Mouse (Mus musculus) limb, embryonic 14.5 days (tissue): ENCODE measurements around the gene Agps. TPM values are rescaled to one million over a fixed set of nuclear protein-coding genes. Genes with fewer than 3 reads are reported as not detected.

Experiments
- ATAC-seq: fragments of 200-750 bp; cut with Nextera tagmentation; 2 replicates; pipeline ENCODE4 v1.8.0; 2017; ENCODE audit warnings: low read depth, moderate number of reproducible peaks, moderate TSS enrichment; ENCODE audit not compliant: low FRiP score
- DNase-seq: peaks from one replicate; pipeline ENCODE4 v3.0.0-alpha.2; 2015; ENCODE audit warnings: low spot score
- H3K27ac ChIP-seq: fragments of 300-500 bp; sonication (generic); replicated peaks from 2 replicates; pipeline ENCODE4 v1.5.1; 2014; ENCODE audit warnings: low read depth, mild to moderate bottlenecking, low read length, moderate library complexity, mixed read lengths
- H3K27me3 ChIP-seq: fragments of 300-500 bp; sonication (generic); 2 replicates; pipeline ENCODE4 v1.6.1; 2014; ENCODE audit warnings: low read length, mixed read lengths; ENCODE audit not compliant: control insufficient read depth, insufficient read depth
- H3K36me3 ChIP-seq: fragments of 300-500 bp; sonication (generic); 2 replicates; pipeline ENCODE4 v1.6.1; 2014; ENCODE audit warnings: mild to moderate bottlenecking, low read length, moderate library complexity, mixed read lengths; ENCODE audit not compliant: control insufficient read depth, insufficient read depth
- H3K4me1 ChIP-seq: fragments of 300-500 bp; sonication (generic); 2 replicates; pipeline ENCODE4 v1.6.1; 2014; ENCODE audit warnings: antibody characterized with exemption, low read length, mixed read lengths; ENCODE audit not compliant: control insufficient read depth, insufficient read depth
- H3K4me2 ChIP-seq: fragments of 300-500 bp; sonication (generic); replicated peaks from 2 replicates; pipeline ENCODE4 v1.6.1; 2014; ENCODE audit warnings: low read depth, mild to moderate bottlenecking, low read length, moderate library complexity; ENCODE audit not compliant: severe bottlenecking
- H3K4me3 ChIP-seq: fragments of 300-500 bp; sonication (generic); replicated peaks from 2 replicates; pipeline ENCODE4 v1.5.1; 2014; ENCODE audit warnings: low read length
- H3K9ac ChIP-seq: fragments of 300-500 bp; sonication (generic); 2 replicates; pipeline ENCODE4 v1.6.1; 2014; ENCODE audit warnings: mild to moderate bottlenecking, low read depth, low read length, moderate library complexity; ENCODE audit not compliant: severe bottlenecking
- H3K9me3 ChIP-seq: fragments of 300-500 bp; sonication (generic); 2 replicates; pipeline ENCODE4 v1.6.1; 2016; ENCODE audit warnings: low read length; ENCODE audit not compliant: control insufficient read depth
- POLR2A ChIP-seq: fragments of 200-500 bp; IDR thresholded peaks from 2 replicates; pipeline ENCODE4 v1.8.0; 2012; ENCODE audit warnings: inconsistent platforms, mild to moderate bottlenecking, moderate library complexity, borderline replicate concordance; ENCODE audit not compliant: insufficient read depth, insufficient read length; ENCODE audit errors: extremely low read depth
- WGBS: fragments of 180-500 bp; shearing (Covaris S2); extraction: QIAGEN DNeasy Blood & Tissue Kit; methylation state at CpG from one replicate; pipeline ENCODE4 v1.1.7; 2014; 5-methylcytosine and 5-hydroxymethylcytosine counted together
- polyA plus RNA-seq, 2 experiments: library from polyadenylated mRNA; depleted of rRNA in 1 of 2; stranded (reverse) in 1 of 2; unstranded in 1 of 2; fragments of >200 nt; fragmentation: Nextera tagmentation in 1 of 2; extraction: Ambion mirVana in 1 of 2; gene quantifications; 2 replicates each; pipeline versions ENCODE4 v1.2.1 to v1.2.3; 2012 to 2014

Gene Agps
- polyA plus RNA-seq, 2 experiments, result 17.0 to 27.5 TPM

DNA sequence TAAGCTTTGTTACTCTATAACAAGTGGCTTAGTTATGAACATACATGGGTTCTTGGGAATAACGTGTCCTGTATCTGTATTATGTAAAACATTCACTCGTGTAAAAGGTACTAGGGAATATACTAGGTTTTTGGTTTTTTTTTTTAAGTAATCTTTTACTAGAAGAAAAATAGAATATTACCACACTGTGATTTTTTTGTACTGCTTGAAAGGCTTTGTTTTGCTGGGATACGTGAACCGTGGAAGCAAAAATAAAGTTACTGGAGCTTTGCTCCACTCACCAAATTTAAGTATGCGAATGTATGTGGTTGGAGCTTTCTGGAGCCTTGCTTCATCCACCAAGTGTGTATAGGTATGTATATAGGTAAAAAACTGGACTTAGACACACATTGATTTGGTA, 24.5 kb upstream of the Agps start:
- Histone ChIP-seq H3K4me2 (no peak overlapping the region), H3K4me1 (no peaks in the 10 kb centered on the region), H3K9me3 (no peaks in the 10 kb centered on the region), H3K27me3 (no peaks in the 10 kb centered on the region), H3K4me3 (no peak overlapping the region), H3K27ac (no peak overlapping the region), H3K9ac (no peak overlapping the region), H3K36me3 (no peaks in the 10 kb centered on the region)
- no peak for DNase-seq
- WGBS, result 95% methylated on average over 5 of the region's 5 CpGs
- TF ChIP-seq POLR2A, result no peak
- ATAC-seq, result no peak

GRCm38 (mm10) chr2:75814880-75815279, 17.1 kb upstream of the Agps start:
- DNase-seq (no peak), ATAC-seq (no peak)
- Histone ChIP-seq H3K9ac (no peak overlapping the region), H3K36me3 (no peaks in the 10 kb centered on the region), H3K4me1 (no peaks in the 10 kb centered on the region), H3K27me3 (no peaks in the 10 kb centered on the region), H3K27ac (no peak overlapping the region), H3K9me3 (no peaks in the 10 kb centered on the region), H3K4me3 (no peak overlapping the region), H3K4me2 (no peak overlapping the region)
- no peak for TF ChIP-seq POLR2A
- WGBS, result 43% methylated on average over 13 of the region's 13 CpGs

- no peaks in the 10 kb centered on the region for H3K9me3 ChIP-seq
- ATAC-seq, result no peak
- WGBS, result 69% methylated on average over 8 of the region's 8 CpGs
Measured at GRCm38 (mm10) chr2:75815521-75815920, 16.5 kb upstream of the Agps start.

DNA sequence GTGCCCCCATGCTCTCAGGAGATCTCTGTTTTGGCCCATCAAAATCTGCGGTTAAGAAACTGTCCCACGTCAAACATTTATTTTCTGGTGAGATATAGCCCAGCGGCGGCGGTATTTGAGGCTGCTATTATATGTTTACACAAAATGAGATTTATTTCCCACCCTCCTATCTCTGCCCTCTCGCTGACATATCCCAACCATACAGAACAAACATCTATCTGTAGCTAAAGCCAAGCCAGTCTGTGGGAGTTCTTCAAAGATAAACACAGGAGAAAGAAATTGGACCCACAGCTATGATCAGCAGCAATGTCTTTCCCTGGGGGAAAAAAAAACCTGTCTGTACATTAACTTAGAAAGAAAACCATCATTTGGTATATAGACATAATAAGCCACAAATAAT, 15.3 kb upstream of the Agps start:
- no peaks in the 10 kb centered on the region for H3K9me3 ChIP-seq
- ATAC-seq (no peak), DNase-seq (no peak)
- H3K4me3 ChIP-seq, result no peak overlapping the region
- no peak for TF ChIP-seq POLR2A
- no peak overlapping the region for H3K4me2 ChIP-seq
- no peak overlapping the region for H3K27ac ChIP-seq
- H3K36me3 ChIP-seq, result no peaks in the 10 kb centered on the region
- H3K9ac ChIP-seq, result no peak overlapping the region
- H3K4me1 ChIP-seq, result no peaks in the 10 kb centered on the region
- 85% methylated on average over 6 of the region's 6 CpGs for WGBS
- H3K27me3 ChIP-seq, result no peaks in the 10 kb centered on the region

More at GRCm38 (mm10) chr2:75815521-75815920, 16.5 kb upstream of the Agps start:
- Histone ChIP-seq H3K4me2 (no peak overlapping the region), H3K36me3 (no peaks in the 10 kb centered on the region), H3K4me1 (no peaks in the 10 kb centered on the region), H3K4me3 (no peak overlapping the region), H3K27ac (no peak overlapping the region), H3K9ac (no peak overlapping the region), H3K27me3 (no peaks in the 10 kb centered on the region)
- DNase-seq, result no peak
- no peak for TF ChIP-seq POLR2A

GRCm38 (mm10) chr2:75818719-75819118, 13.3 kb upstream of the Agps start:
- no peaks in the 10 kb centered on the region for H3K27me3 ChIP-seq
- no peaks in the 10 kb centered on the region for H3K9me3 ChIP-seq
- no peaks in the 10 kb centered on the region for H3K36me3 ChIP-seq
- no peak overlapping the region for H3K9ac ChIP-seq
- whole genome bisulfite sequencing, result 80% methylated on average over 7 of the region's 7 CpGs
- ATAC-seq, result no peak
- DNase-seq, result no peak
- H3K4me2 ChIP-seq, result no peak overlapping the region
- H3K4me3 ChIP-seq, result no peak overlapping the region
- no peaks in the 10 kb centered on the region for H3K4me1 ChIP-seq
- H3K27ac ChIP-seq, result no peak overlapping the region
- TF ChIP-seq POLR2A, result no peak

DNA sequence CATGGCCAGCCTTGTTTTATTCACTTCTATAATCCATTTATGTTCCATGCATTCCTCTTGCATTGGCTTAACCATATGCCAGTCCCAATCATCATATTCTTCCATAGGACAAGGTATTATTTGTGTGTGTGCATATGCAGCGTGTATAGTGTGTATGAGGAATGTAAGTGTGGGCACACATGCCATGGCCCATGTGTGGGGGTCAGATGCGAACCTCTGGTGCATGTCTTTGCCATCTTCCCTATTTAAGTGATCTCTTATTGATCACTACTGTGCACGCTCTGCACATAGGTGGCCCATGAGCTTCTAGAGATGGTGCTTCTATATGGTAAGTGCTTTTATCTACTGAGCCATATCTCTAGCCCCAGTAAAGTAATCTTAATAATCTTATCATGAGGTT, 12.2 kb upstream of the Agps start:
- 92% methylated on average over 3 of the region's 3 CpGs for WGBS
- Histone ChIP-seq H3K27ac (no peak overlapping the region), H3K4me1 (no peaks in the 10 kb centered on the region), H3K27me3 (no peaks in the 10 kb centered on the region), H3K4me2 (no peak overlapping the region), H3K9me3 (no peaks in the 10 kb centered on the region), H3K36me3 (no peaks in the 10 kb centered on the region), H3K4me3 (no peak overlapping the region), H3K9ac (no peak overlapping the region)
- ATAC-seq, result no peak
- TF ChIP-seq POLR2A, result no peak
- DNase-seq, result no peak
